8 mouse cellular contexts compared by ENCODE assay signal in the genomic region with DNA sequence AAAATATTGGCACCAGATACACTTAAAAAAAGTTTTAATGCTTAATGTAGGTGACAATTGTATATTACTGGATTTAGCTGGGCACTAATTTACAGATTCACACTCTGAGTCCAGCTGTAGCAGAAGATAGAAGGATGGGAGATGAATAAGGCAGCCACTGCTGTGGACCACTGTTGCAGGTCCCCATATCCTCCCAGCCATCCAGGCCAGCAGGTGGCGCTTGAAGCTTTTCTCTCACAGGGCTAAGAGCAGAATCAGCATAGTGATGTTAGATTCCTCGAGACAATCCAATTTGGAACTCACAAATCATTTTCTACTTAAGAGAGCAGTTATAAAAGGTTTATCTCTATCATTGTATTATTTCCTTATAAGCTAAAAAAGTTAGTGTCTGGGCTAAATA. TPM values are rescaled to one million over a fixed set of nuclear protein-coding genes. Genes with fewer than 3 reads are reported as not detected.
DNase-seq lines count a peak whose midpoint lies in the region; ATAC-seq and TF ChIP-seq lines count a peak whose summit lies in the region.
"Not testable (repeated sequence)": the region's sequence is repeated elsewhere in the genome, so short reads cannot be mapped to it uniquely, and the experiment has no call there.

No protein-coding gene starts in this region.

- not testable (repeated sequence) for H3K27ac ChIP-seq in ES-Bruce4 (ENCODE audit: insufficient read depth, low read length); hindbrain, postnatal 0 days; lung, postnatal 0 days (ENCODE audit: low read length)

- TF ChIP-seq EP300 in ES-Bruce4 (IDR thresholded peaks at IDR 0.05; ENCODE audit: insufficient read depth, low read depth, low read length); lung, postnatal 0 days (IDR thresholded peaks at IDR 0.05): not testable (repeated sequence)

- H3K4me2 ChIP-seq in hindbrain, postnatal 0 days (ENCODE audit: low read depth, low read length); lung, postnatal 0 days (replicated peaks; ENCODE audit: low read depth, low read length): not testable (repeated sequence)

- not testable (repeated sequence) for H3K4me1 ChIP-seq in ES-Bruce4 (ENCODE audit: control insufficient read depth, insufficient read depth, low read length); hindbrain, postnatal 0 days (ENCODE audit: insufficient read depth, low read length); lung, postnatal 0 days (ENCODE audit: insufficient read depth, low read depth, low read length)

- ATAC-seq in hindbrain, postnatal 0 days, result peak; percentile 77
- peak; percentile 57; the same call in 1 of the 2 replicates for ATAC-seq in lung, postnatal 0 days

- H3K27me3 ChIP-seq in ES-Bruce4 (ENCODE audit: control insufficient read depth, insufficient read depth, low read length, poor library complexity, severe bottlenecking); hindbrain, postnatal 0 days (ENCODE audit: insufficient read depth, low read length); lung, postnatal 0 days (replicated peaks; ENCODE audit: insufficient read depth, low read length): not testable (repeated sequence)

- not testable (repeated sequence) for H3K4me3 ChIP-seq in ES-Bruce4 (ENCODE audit: low read depth, low read length); hindbrain, postnatal 0 days (ENCODE audit: low read length); lung, postnatal 0 days (ENCODE audit: low read depth, low read length)

- not testable (repeated sequence) for H3K9me3 ChIP-seq in ES-Bruce4 (replicated peaks; ENCODE audit: control insufficient read depth, insufficient read depth, low read length, poor library complexity, severe bottlenecking); hindbrain, postnatal 0 days (ENCODE audit: low read length); lung, postnatal 0 days (ENCODE audit: low read length)

- peak; percentile 20 for DNase-seq in cerebellum, adult 11-12 months
- peak; percentile 13 to 28 for DNase-seq in frontal cortex, postnatal 14 days (ENCODE audit: low spot score in 2 of 2)
- DNase-seq in hindbrain, postnatal 0 days (ENCODE audit: low spot score), result peak; percentile 15
- peak; percentile 12 to 37 for DNase-seq in layer of hippocampus, postnatal 14 days (ENCODE audit: low spot score in 2 of 2)
- DNase-seq in lung, postnatal 0 days (ENCODE audit: low spot score), result not testable (repeated sequence)
- peak; percentile 26 for DNase-seq in ovary, postnatal 36 days (ENCODE audit: low spot score)
- peak; percentile 51 for DNase-seq in testis, postnatal 10 days (ENCODE audit: low spot score)

- 17% methylated on average over 2 of the region's 2 CpGs for WGBS in hindbrain, postnatal 0 days
- 2% methylated on average over 2 of the region's 2 CpGs for WGBS in lung, postnatal 0 days

- peak; percentile 50 for TF ChIP-seq CTCF in ES-Bruce4 (IDR thresholded peaks at IDR 0.05; ENCODE audit: low read depth, low read length)
- TF ChIP-seq CTCF in hindbrain, postnatal 0 days (IDR thresholded peaks at IDR 0.05; ENCODE audit: low read depth), result peak; percentile 72
- TF ChIP-seq CTCF in lung, postnatal 0 days (IDR thresholded peaks at IDR 0.05), result peak; percentile 74

- peaks cover 40% of the 10 kb centered on the region for H3K36me3 ChIP-seq in ES-Bruce4 (ENCODE audit: control insufficient read depth, insufficient read depth, low read length, poor library complexity, severe bottlenecking)
- not testable (repeated sequence) for H3K36me3 ChIP-seq in hindbrain, postnatal 0 days (ENCODE audit: insufficient read depth, low read length); lung, postnatal 0 days (ENCODE audit: insufficient read depth, low read length)

- TF ChIP-seq POLR2A in ES-Bruce4 (IDR thresholded peaks at IDR 0.05; ENCODE audit: insufficient read depth, low read length), result not testable (repeated sequence)

- not testable (repeated sequence) for H3K9ac ChIP-seq in ES-Bruce4 (ENCODE audit: low read depth, poor library complexity, severe bottlenecking); hindbrain, postnatal 0 days (replicated peaks; ENCODE audit: low read length); lung, postnatal 0 days (replicated peaks; ENCODE audit: low read depth)

RNA-seq across cellular contexts. Expression of a gene that starts 5.7 kb away (rescaled TPM):
- 54.8 and 59.5 TPM in 2 replicates for polyA plus RNA-seq in ES-Bruce4 (2011; ENCODE audit: insufficient read depth, insufficient read length, low read depth, missing spikeins)
- 165 and 177 TPM in 2 replicates for total RNA-seq in hindbrain, postnatal 0 days (2014; rRNA removed)
- polyA plus RNA-seq in hindbrain, postnatal 0 days (2015; fragmentation: Nextera tagmentation; extraction: Ambion mirVana), result 62.0 and 62.4 TPM in 2 replicates
- 100 to 1,000 TPM; 312 to 326 TPM for total RNA-seq in layer of hippocampus, postnatal 14 days (2021)
- 9.7 and 11.1 TPM in 2 replicates for polyA plus RNA-seq in lung, postnatal 0 days (2015; fragmentation: Nextera tagmentation; extraction: Ambion mirVana)

RNA-seq across cellular contexts. Expression of a gene that starts 18.0 kb away (rescaled TPM):
- 220 and 226 TPM in 2 replicates for polyA plus RNA-seq in ES-Bruce4 (2011; ENCODE audit: insufficient read depth, insufficient read length, low read depth, missing spikeins)
- 57.0 and 61.2 TPM in 2 replicates for total RNA-seq in hindbrain, postnatal 0 days (2014; rRNA removed)
- 63.1 and 68.5 TPM in 2 replicates for polyA plus RNA-seq in hindbrain, postnatal 0 days (2015; fragmentation: Nextera tagmentation; extraction: Ambion mirVana)
- 10 to 100 TPM; 11.2 TPM for total RNA-seq in layer of hippocampus, postnatal 14 days (2021)
- polyA plus RNA-seq in lung, postnatal 0 days (2015; fragmentation: Nextera tagmentation; extraction: Ambion mirVana), result 21.9 and 27.1 TPM in 2 replicates

RNA-seq across cellular contexts. Expression of a gene that starts 46.2 kb away (rescaled TPM):
- polyA plus RNA-seq in ES-Bruce4 (2011; ENCODE audit: insufficient read depth, insufficient read length, low read depth, missing spikeins), result 31.1 and 32.3 TPM in 2 replicates
- 66.1 and 67.0 TPM in 2 replicates for total RNA-seq in hindbrain, postnatal 0 days (2014; rRNA removed)
- polyA plus RNA-seq in hindbrain, postnatal 0 days (2015; fragmentation: Nextera tagmentation; extraction: Ambion mirVana), result 92.6 and 95.1 TPM in 2 replicates
- 10 to 100 TPM; 48.6 to 53.8 TPM for total RNA-seq in layer of hippocampus, postnatal 14 days (2021)
- polyA plus RNA-seq in lung, postnatal 0 days (2015; fragmentation: Nextera tagmentation; extraction: Ambion mirVana), result 44.3 and 44.7 TPM in 2 replicates

RNA-seq across cellular contexts. Expression of a gene that starts 47.5 kb away (rescaled TPM):
- polyA plus RNA-seq in ES-Bruce4 (2011; ENCODE audit: insufficient read depth, insufficient read length, low read depth, missing spikeins), result 29.9 and 35.5 TPM in 2 replicates
- total RNA-seq in hindbrain, postnatal 0 days (2014; rRNA removed), result 37.8 and 58.3 TPM in 2 replicates
- polyA plus RNA-seq in hindbrain, postnatal 0 days (2015; fragmentation: Nextera tagmentation; extraction: Ambion mirVana), result 124 and 136 TPM in 2 replicates
- total RNA-seq in layer of hippocampus, postnatal 14 days (2021), result 10 to 100 TPM; 73.0 to 76.3 TPM
- 81.6 and 90.7 TPM in 2 replicates for polyA plus RNA-seq in lung, postnatal 0 days (2015; fragmentation: Nextera tagmentation; extraction: Ambion mirVana)

RNA-seq across cellular contexts. Expression of a gene that starts 47.6 kb away (rescaled TPM):
- 4.0 and 6.8 TPM in 2 replicates for polyA plus RNA-seq in ES-Bruce4 (2011; ENCODE audit: insufficient read depth, insufficient read length, low read depth, missing spikeins)
- total RNA-seq in hindbrain, postnatal 0 days (2014; rRNA removed), result 34.9 and 49.5 TPM in 2 replicates
- 21.4 and 24.3 TPM in 2 replicates for polyA plus RNA-seq in hindbrain, postnatal 0 days (2015; fragmentation: Nextera tagmentation; extraction: Ambion mirVana)
- total RNA-seq in layer of hippocampus, postnatal 14 days (2021), result 10 to 100 TPM; 66.9 to 83.2 TPM
- 17.3 and 17.5 TPM in 2 replicates for polyA plus RNA-seq in lung, postnatal 0 days (2015; fragmentation: Nextera tagmentation; extraction: Ambion mirVana)
